Mouse (Mus musculus) layer of hippocampus, postnatal 10 days (tissue): ENCODE measurements at regions not wholly inside any gene's neighbourhood (a gene's known extent, or its start where the extent isn't known, plus 50 kb on each side); places are given as distances from the start of the nearest gene placed in this dataset.
A peak's percentile ranks its signal among the peaks of the same experiment; 100 is the strongest.

Experiments used
- DNase-seq, 2 experiments: peaks; one replicate each; pipeline ENCODE4 v3.0.0; 2021; ENCODE audit warnings: low spot score in 2 of 2

- no peak for DNase-seq
Observed at GRCm38 (mm10) chr5:126721300-126721699, 520.3 kb upstream of the Tmem132c start.

- DNase-seq, result no peak
Observed at GRCm38 (mm10) chr5:126723304-126724295, 518.0 kb upstream of the Tmem132c start.

GRCm38 (mm10) chr5:126724329-126724728, 517.3 kb upstream of the Tmem132c start:
- DNase-seq, result no peak

DNA sequence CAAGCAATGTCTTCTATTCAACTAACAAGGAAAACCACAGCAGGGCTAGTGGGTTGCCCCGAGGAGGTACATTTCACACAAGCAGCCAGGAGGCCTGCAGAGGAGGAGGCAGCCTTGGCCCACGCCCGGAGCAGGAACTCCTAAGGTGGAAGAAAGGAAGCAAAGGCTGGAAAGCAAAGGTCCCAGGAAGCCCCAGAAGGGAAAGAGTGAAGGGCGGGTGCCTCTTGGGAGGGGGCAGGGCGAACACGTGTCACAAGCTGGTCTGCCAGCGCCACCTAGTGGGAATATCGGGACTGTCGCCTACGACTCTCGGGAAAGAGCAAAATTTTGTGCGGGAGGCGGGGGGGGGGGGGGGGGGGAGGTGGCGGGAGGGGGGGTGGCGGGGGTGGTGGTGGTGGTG, 508.1 kb upstream of the Tmem132c start:
- peak; percentile 93 for DNase-seq

DNA sequence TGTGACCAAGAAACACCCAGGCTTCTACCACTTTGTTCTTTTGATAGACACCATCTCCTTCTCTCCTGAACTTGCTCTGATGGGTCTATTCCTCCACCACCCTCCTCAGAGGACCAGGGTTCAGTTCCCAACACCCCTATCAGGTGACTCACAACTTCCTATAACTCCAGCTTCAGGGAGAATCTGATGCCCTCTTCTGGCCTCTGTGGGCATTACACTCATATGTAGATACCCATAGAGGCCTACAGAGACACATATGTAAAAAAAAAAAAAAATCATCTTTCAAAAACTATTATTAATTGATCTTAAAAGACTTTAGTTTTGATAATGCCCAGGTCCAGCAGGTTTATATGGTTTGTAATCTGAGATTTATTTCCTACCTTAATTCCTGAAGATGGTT, 505.9 kb upstream of the Tmem132c start:
- no peak for DNase-seq

- no peak for DNase-seq
Observed at GRCm38 (mm10) chr5:126737681-126738080, 503.9 kb upstream of the Tmem132c start.

- DNase-seq, result no peak
Observed at GRCm38 (mm10) chr5:126740861-126741410, 500.7 kb upstream of the Tmem132c start.

GRCm38 (mm10) chr5:126755107-126755506, 486.5 kb upstream of the Tmem132c start:
- no peak for DNase-seq

GRCm38 (mm10) chr5:126765037-126765707, 476.4 kb upstream of the Tmem132c start:
- DNase-seq, result no peak

- DNase-seq, result no peak
Observed at GRCm38 (mm10) chr5:126769031-126769430, 472.6 kb upstream of the Tmem132c start.

- no peak for DNase-seq
Observed at GRCm38 (mm10) chr5:126787706-126788610, 453.6 kb upstream of the Tmem132c start.

- no peak for DNase-seq
Observed at GRCm38 (mm10) chr5:126799698-126800279, 441.8 kb upstream of the Tmem132c start.

GRCm38 (mm10) chr5:126806656-126807055, 435.0 kb upstream of the Tmem132c start:
- DNase-seq, result no peak

GRCm38 (mm10) chr5:126816069-126816468, 425.5 kb upstream of the Tmem132c start:
- no peak for DNase-seq

- no peak for DNase-seq
Observed at GRCm38 (mm10) chr5:126835440-126835839, 406.2 kb upstream of the Tmem132c start.

GRCm38 (mm10) chr5:126842606-126843005, 399.0 kb upstream of the Tmem132c start:
- no peak for DNase-seq

DNA sequence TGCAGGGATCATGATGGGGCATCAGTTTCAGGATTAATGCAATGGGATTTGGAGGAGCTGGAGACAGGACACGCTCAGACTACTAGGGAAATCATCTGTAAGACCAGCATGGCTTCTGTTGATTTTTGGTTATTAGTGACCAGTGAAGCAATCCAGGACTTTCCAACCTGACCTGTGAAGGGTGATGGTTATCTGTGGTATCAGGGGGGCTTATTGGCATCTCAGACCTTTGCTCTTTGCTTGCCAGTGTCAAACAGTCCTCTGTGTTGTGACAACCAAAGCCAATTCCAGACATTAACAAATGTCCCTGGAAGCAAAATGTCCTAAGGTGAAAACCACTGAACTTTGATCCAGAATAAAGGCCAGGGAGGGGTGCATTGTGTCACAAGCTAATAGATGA, 379.5 kb upstream of the Tmem132c start:
- DNase-seq, result no peak

- DNase-seq, result no peak
Observed at GRCm38 (mm10) chr5:126875842-126876241, 365.8 kb upstream of the Tmem132c start.

GRCm38 (mm10) chr5:126890710-126891109, 350.9 kb upstream of the Tmem132c start:
- DNase-seq, result no peak

DNA sequence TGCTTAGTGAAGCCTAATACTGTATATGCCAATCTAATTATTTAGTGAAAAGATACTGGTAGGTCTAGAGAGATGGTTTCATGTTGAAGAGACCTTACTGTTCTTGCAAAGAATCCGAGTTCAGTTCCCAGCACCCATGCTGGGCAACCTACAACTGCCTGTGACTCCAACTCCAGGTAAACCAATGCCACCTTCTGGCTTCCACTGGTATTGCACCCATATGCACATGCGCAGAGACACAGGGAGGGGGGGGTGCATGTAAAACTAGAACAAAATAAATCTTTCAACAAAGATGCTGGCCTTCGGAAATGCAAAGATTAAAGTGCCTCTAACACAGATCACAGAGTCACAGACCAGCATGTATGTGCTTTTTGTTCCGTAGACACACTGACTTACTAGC, 348.5 kb upstream of the Tmem132c start:
- DNase-seq, result no peak

DNA sequence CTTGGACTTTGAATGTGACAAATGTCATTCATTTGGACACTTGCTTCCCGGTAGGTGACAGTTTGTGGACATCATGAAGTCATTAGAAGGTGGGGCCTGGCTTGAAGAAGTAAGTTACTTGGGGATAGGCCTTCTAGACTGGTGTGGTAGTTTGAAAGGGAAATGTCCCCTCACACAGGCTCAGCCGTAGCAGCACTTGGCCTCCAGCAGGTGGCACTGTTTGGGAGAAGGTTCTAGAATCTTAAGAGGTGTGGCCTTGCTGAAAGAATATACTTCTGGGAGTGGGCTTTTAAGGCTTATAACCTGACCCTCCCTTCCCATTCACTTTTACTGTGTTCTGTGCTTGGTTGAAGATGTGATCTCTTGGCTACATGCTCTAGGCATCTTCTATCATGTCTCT, 331.5 kb upstream of the Tmem132c start:
- no peak for DNase-seq
